Mouse (Mus musculus) lung, postnatal 0 days (tissue): ENCODE data around the gene Rras2.

ENCODE experiments used
- CTCF ChIP-seq: IDR thresholded peaks from 2 replicates; pipeline ENCODE4 v1.5.1; 2016; ENCODE audit warnings: antibody characterized with exemption, mild to moderate bottlenecking
- EP300 ChIP-seq: IDR thresholded peaks from 2 replicates; pipeline ENCODE4 v1.6.1; 2016; ENCODE audit warnings: antibody characterized with exemption, mild to moderate bottlenecking, control low read depth

GRCm38 (mm10) chr7:114027406-114027805 is 90.2 kb downstream of the Rras2 start:
- TF ChIP-seq CTCF (no peak), EP300 (no peak)
